Mouse (Mus musculus): ENCODE measurements around the gene Tmem184c.
A peak's percentile ranks its signal among the peaks of the same experiment; 100 is the strongest.

Tmem184c gene

GRCm38 (mm10) chr8:77610374-77610969 is at the start of gene Tmem184c:
TSS of gene Tmem184c (minus strand) at chr8:77610698.
- DNase-seq (ENCODE audit: low spot score) = peak; percentile 97

GRCm38 (mm10) chr8:77659534-77660080 is 49.1 kb upstream of the Tmem184c start:
- DNase-seq (ENCODE audit: low spot score) = no peak

- no peak for DNase-seq (ENCODE audit: low spot score)
Observed at GRCm38 (mm10) chr8:77658356-77658755, 47.9 kb upstream of the Tmem184c start.

GRCm38 (mm10) chr8:77650646-77651190 is 40.2 kb upstream of the Tmem184c start:
- DNase-seq (ENCODE audit: low spot score) = no peak

GRCm38 (mm10) chr8:77640093-77640839 is 29.8 kb upstream of the Tmem184c start:
- no peak for DNase-seq (ENCODE audit: low spot score)

GRCm38 (mm10) chr8:77637593-77637992 is 27.1 kb upstream of the Tmem184c start:
- no peak for DNase-seq (ENCODE audit: low spot score)

GRCm38 (mm10) chr8:77634035-77634434 is 23.5 kb upstream of the Tmem184c start:
- no peak for DNase-seq (ENCODE audit: low spot score)

GRCm38 (mm10) chr8:77633211-77633610 is 22.7 kb upstream of the Tmem184c start:
- no peak for DNase-seq (ENCODE audit: low spot score)

GRCm38 (mm10) chr8:77630691-77631090 is 20.2 kb upstream of the Tmem184c start:
- no peak for DNase-seq (ENCODE audit: low spot score)

GRCm38 (mm10) chr8:77629858-77630537 is 19.5 kb upstream of the Tmem184c start:
- peak; percentile 87 for DNase-seq (ENCODE audit: low spot score)

- no peak for DNase-seq (ENCODE audit: low spot score)
Observed at GRCm38 (mm10) chr8:77623677-77624209, 13.2 kb upstream of the Tmem184c start.

- peak; percentile 42 for DNase-seq (ENCODE audit: low spot score)
Observed at GRCm38 (mm10) chr8:77617916-77618315, 7.4 kb upstream of the Tmem184c start.

- no peak for DNase-seq (ENCODE audit: low spot score)
Observed at GRCm38 (mm10) chr8:77609621-77610020, 877 bp downstream of the Tmem184c start.

GRCm38 (mm10) chr8:77584174-77584573 is 26.3 kb downstream of the Tmem184c start:
- DNase-seq (ENCODE audit: low spot score) = no peak

GRCm38 (mm10) chr8:77577674-77578073 is 32.8 kb downstream of the Tmem184c start:
- DNase-seq (ENCODE audit: low spot score) = no peak

- no peak for DNase-seq (ENCODE audit: low spot score)
Observed at GRCm38 (mm10) chr8:77574229-77574628, 36.3 kb downstream of the Tmem184c start.

GRCm38 (mm10) chr8:77561441-77561840 is 49.1 kb downstream of the Tmem184c start:
- no peak for DNase-seq (ENCODE audit: low spot score)

GRCm38 (mm10) chr8:77552491-77552890 is 58.0 kb downstream of the Tmem184c start:
- DNase-seq (ENCODE audit: low spot score) = no peak

GRCm38 (mm10) chr8:77549881-77550580 is 60.5 kb downstream of the Tmem184c start:
- peak; percentile 20 for DNase-seq (ENCODE audit: low spot score)

- peak; percentile 94 for DNase-seq (ENCODE audit: low spot score)
Observed at GRCm38 (mm10) chr8:77549121-77549706, 61.3 kb downstream of the Tmem184c start, which contains the start of gene Prmt9. TSS of gene Prmt9 (plus strand) at chr8:77549397.
